Mouse (Mus musculus) MN1 (cell line): Measurements from ENCODE around the gene Ptgds.
A peak's percentile ranks its signal among the peaks of the same experiment; 100 is the strongest.

Experiments used
- DNase-seq: peaks from one replicate; pipeline ENCODE4 v3.0.0-alpha.2; 2016; ENCODE audit warnings: low spot score

Ptgds gene

GRCm38 (mm10) chr2:25469969-25470368 is at the start of gene Ptgds:
Gene Ptgds (minus strand): TSS chr2:25470046.
- no peak for DNase-seq

- DNase-seq = no peak
These were observed 40.1 kb upstream of the Ptgds start for GRCm38 (mm10) chr2:25509912-25510311.

GRCm38 (mm10) chr2:25506964-25507363 is 37.1 kb upstream of the Ptgds start:
- peak; percentile 21 for DNase-seq

- no peak for DNase-seq
These were observed 36.0 kb upstream of the Ptgds start for GRCm38 (mm10) chr2:25505860-25506259.

- DNase-seq = no peak
These were observed 35.2 kb upstream of the Ptgds start for GRCm38 (mm10) chr2:25505000-25505399.

GRCm38 (mm10) chr2:25504538-25504937 is 34.7 kb upstream of the Ptgds start:
- DNase-seq = no peak

GRCm38 (mm10) chr2:25502726-25503125 is 32.9 kb upstream of the Ptgds start:
- no peak for DNase-seq

- no peak for DNase-seq
These were observed 32.0 kb upstream of the Ptgds start, which contains the start of gene C8g for GRCm38 (mm10) chr2:25501593-25502486. Gene C8g (minus strand): TSS chr2:25501719.

GRCm38 (mm10) chr2:25500576-25501405 is 30.9 kb upstream of the Ptgds start, which contains the start of gene Fbxw5:
Gene Fbxw5 (plus strand): TSS chr2:25500750.
- DNase-seq = peak; percentile 95

GRCm38 (mm10) chr2:25500071-25500575 is 30.3 kb upstream of the Ptgds start:
- no peak for DNase-seq

GRCm38 (mm10) chr2:25498622-25499478 is 29.0 kb upstream of the Ptgds start:
- no peak for DNase-seq

- peak; percentile 32 for DNase-seq
These were observed 28.2 kb upstream of the Ptgds start for GRCm38 (mm10) chr2:25497846-25498575.

GRCm38 (mm10) chr2:25496462-25496861 is 26.6 kb upstream of the Ptgds start:
- peak; percentile 31 for DNase-seq

GRCm38 (mm10) chr2:25493476-25493961 is 23.7 kb upstream of the Ptgds start, which contains the start of gene Lcn12:
Gene Lcn12 (minus strand): TSS chr2:25493911.
- no peak for DNase-seq

- DNase-seq = no peak
These were observed 23.1 kb upstream of the Ptgds start for GRCm38 (mm10) chr2:25492988-25493387.

- DNase-seq = no peak
These were observed 18.8 kb upstream of the Ptgds start for GRCm38 (mm10) chr2:25488671-25489068.

GRCm38 (mm10) chr2:25487965-25488670 is 18.3 kb upstream of the Ptgds start:
- DNase-seq = no peak

- no peak for DNase-seq
These were observed 15.2 kb upstream of the Ptgds start for GRCm38 (mm10) chr2:25484901-25485647.

GRCm38 (mm10) chr2:25482969-25483368 is 13.1 kb upstream of the Ptgds start:
- peak; percentile 68 for DNase-seq
